Mouse (Mus musculus) retina, postnatal 1 day (tissue): ENCODE results near the gene Lcn2.
"Not testable (repeated sequence)": the region's sequence is repeated elsewhere in the genome, so short reads cannot be mapped to it uniquely, and the experiment has no call there.

Source experiments
- DNase-seq: peaks from one replicate; pipeline ENCODE4 v3.0.0-alpha.2; 2012

Gene Lcn2

GRCm38 (mm10) chr2:32363376-32364106, 24.5 kb downstream of the Lcn2 start:
- no peak for DNase-seq

- DNase-seq = peak; percentile 94
These were observed 25.2 kb downstream of the Lcn2 start for GRCm38 (mm10) chr2:32362817-32363340.

GRCm38 (mm10) chr2:32362274-32362673, 25.8 kb downstream of the Lcn2 start:
- DNase-seq = not testable (repeated sequence)

- peak; percentile 66 for DNase-seq
These were observed 26.6 kb downstream of the Lcn2 start for GRCm38 (mm10) chr2:32361437-32361836.

- peak; percentile 77 for DNase-seq
These were observed 27.3 kb downstream of the Lcn2 start for GRCm38 (mm10) chr2:32360741-32361140.

GRCm38 (mm10) chr2:32358381-32358780, 29.7 kb downstream of the Lcn2 start:
- no peak for DNase-seq

DNA sequence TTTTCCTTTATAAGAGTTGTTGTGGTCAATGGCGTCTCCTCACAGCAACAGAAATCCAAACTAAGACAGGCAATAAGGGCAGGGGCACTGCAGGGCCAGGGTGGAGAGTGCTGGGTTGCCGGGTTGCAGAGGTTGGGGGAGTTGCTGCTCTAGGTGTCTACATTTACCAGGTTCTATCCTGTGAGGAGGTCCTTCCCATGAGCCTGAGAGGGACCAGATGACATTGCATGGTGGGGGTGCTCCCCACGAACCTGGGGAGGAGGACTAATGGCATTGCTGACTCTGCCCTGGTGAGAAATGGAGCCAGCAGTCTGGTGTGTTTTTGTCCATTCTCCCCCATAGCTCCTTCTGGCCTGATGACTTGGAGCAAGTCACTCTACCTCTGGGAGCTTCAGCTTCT, 30.3 kb downstream of the Lcn2 start:
- no peak for DNase-seq

GRCm38 (mm10) chr2:32356216-32356615, 31.8 kb downstream of the Lcn2 start:
- no peak for DNase-seq

DNA sequence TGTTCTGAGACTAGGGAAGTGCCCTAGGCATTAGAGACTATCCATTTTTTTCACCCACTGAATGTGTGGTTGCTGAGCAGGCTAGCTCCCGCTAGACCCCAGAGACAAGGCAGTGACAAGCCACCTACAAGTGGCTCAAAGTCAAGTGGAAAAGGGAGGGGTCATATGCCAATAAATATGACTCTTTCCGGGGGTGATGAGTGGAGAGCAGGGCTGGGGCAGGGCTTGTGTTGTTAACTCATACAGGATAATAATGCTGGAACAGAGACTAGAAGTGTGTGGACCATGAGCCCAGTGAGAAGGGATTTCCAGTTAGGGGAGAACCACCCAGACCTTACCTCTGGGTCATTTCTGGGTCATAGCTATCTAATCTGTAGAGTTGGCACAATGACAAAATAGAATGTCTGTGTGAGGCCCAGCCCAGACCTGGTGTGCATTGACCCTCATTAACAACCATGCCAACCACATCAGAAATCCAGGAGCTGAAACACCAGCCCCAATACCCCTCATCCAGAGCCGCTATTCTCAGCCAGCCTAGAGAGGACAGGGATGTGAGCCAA, 33.6 kb downstream of the Lcn2 start:
- DNase-seq = no peak

- no peak for DNase-seq
These were observed 34.2 kb downstream of the Lcn2 start for GRCm38 (mm10) chr2:32353836-32354235.

- DNase-seq = peak; percentile 92
These were observed 35.0 kb downstream of the Lcn2 start, which contains the start of gene Dnm1 for GRCm38 (mm10) chr2:32353007-32353542. TSS of gene Dnm1 (minus strand) at chr2:32353338.

DNA sequence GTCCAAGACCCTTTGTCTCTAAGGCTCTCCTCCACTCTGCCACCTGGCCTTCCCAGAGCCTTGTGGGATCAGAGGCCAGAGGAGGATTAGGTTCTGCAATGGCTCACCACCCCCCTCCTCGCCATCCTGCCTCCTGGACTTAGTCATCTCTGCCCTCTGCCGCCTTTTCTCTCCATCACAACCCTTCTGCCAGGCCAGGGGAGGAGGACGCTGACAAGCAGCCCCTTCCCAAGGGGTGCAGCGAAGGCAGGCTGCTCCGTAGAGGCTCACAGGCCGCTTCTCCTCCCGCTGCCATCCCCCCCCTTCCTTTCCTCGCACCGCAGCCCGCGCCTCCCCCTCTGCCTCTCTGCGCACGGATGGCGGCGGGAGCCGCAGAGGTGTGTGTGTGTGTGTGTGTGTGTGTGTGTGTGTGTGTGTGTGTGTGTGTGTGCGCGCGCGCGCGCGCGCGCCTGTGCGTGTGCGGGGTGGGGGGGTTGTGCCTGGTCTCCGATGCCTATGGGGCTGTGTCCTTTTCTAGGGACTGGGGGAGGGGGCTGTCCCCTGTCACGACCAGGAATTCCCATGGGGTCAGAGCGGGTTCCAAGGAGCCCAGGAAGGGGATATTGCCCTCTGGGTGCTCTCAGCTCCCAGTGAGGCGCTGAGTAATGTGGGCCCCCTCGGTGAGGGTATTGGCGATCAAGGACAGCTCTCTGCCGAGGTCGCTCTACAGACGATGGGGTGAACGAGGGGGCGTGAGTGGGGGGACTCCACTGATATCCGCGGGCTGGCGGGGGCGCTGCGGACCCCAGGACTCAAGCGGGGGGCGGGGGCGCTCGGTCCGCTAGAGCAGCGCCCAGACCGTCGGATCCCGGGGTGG, 35.7 kb downstream of the Lcn2 start, which contains the start of gene Ciz1:
Gene Ciz1, plus strand, starts transcription at position 177 of the 856 bp plus-strand sequence.
- DNase-seq = peak; percentile 73

- DNase-seq = peak; percentile 16
These were observed 36.5 kb downstream of the Lcn2 start for GRCm38 (mm10) chr2:32351471-32351961.

- DNase-seq = no peak
These were observed 37.5 kb downstream of the Lcn2 start for GRCm38 (mm10) chr2:32350471-32351051.

DNA sequence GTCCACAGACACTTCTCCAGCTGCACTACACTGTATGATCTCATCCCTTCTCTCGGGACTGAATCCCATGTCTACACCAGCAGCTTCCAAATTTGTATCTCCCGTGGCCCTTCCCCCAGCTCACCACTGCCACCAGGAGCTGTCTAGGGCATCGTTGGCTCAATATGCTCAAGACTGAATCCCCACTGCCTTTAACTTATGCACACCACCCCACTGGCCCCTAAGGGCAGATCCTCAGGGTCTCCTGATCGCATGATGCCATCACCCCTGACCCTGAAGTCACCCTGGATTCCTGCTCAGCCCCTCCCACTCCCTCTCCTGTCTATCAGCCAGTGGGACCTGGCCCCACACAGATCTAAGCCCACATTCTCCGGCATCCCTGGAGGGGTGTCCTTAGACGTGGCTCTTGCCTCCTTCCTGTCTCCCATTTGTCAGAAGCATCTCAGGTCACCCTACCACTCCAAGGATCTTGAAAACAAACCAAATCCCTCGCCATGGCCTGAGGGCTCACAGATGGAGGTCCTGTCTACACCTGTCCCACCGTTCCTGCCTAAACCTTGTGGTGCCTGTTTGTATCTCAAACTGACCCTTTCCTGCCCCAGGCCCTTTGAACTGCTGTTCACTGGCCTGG, 38.3 kb downstream of the Lcn2 start:
- DNase-seq = no peak

DNA sequence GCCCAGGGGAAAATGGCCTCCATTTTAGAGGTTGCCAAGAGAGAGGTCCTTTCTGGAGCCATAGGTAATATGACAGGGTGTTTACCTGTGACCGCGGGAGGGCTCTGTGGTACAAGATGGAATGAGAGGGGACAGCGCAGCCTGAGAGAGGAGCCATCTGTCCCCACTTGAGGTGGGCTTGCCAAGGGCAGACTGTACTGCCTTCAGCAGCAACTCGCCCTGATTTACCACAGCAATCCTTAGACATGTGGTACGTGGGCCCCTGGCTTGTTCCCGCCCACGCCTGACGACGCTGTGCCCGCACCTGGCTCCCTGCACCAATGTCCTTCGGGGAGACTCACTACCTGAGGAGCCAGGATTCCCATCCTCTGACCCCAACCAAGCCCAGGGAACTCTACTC, 39.7 kb downstream of the Lcn2 start:
- DNase-seq = no peak

GRCm38 (mm10) chr2:32347019-32347418, 41.0 kb downstream of the Lcn2 start:
- DNase-seq = no peak

DNA sequence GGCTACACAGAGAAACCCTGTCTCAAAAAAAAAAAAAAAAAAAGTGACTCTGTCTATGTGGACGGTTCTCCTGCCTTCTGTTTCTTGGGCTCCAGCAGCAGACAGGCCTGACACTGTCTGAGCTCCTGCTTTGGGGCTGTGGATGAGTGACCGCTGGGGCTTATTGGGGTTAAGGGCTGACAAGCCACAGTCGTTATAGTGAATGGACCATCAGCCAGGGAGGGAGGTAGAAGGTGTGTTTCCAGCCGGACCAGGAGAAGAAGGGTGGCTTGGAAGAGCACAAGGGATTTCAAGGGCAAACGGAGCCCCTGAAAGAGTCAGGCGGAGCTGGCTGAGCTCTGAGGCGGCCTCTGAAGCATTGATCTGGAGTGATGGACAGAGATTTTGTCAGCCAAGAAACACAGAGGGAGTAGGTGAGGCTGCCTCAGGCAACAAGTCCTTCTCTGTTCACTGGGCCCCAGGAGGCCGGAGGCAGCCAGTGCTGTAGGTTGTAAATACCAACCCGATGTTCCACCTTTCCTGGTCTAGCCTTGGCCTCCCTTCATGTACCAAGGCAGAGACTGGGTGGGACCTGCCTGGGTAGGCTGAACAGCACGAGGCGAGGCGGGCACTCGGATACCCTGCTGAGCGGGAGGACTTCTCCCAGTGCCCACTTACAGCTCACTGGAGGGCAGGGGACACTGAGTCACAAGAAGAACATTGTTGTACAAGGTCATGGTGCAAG, 43.3 kb downstream of the Lcn2 start:
- DNase-seq = no peak

DNA sequence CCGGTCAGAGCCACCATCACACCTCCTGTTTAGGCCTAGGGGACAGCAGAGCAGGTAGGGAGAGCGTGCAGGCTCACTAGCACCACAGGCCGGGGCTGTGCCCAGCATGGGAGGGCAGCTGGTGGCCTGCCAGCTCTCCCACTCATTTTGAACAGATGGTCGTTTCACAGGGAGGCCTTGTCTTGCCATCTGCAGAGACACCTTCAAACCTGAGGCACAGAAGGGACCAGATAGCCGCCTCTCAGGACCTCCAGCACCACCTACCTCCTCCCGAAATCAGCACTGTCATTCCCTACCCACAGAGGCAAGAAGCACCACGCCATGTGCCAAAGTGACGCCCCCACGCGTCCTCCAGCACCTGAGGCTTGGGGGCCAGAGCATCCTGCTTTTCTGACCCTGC, 44.0 kb downstream of the Lcn2 start:
- no peak for DNase-seq

- DNase-seq = no peak
These were observed 44.7 kb downstream of the Lcn2 start for GRCm38 (mm10) chr2:32343351-32343671.
